Mouse (Mus musculus) brown adipose tissue, adult 24 weeks (tissue): ENCODE measurements around the gene Rhbdl1. TPM values are rescaled to one million over a fixed set of nuclear protein-coding genes. Genes with fewer than 3 reads are reported as not detected.
"Not testable (repeated sequence)": the region's sequence is repeated elsewhere in the genome, so short reads cannot be mapped to it uniquely, and the experiment has no call there.

ENCODE experiments used
- H3K27ac ChIP-seq: fragments of 200-500 bp; replicated peaks from 2 replicates; pipeline ENCODE4 v1.5.1; 2012; ENCODE audit warnings: low read depth, mild to moderate bottlenecking, low read length
- H3K4me1 ChIP-seq: fragments of 200-500 bp; 2 replicates; pipeline ENCODE4 v1.6.1; 2012; ENCODE audit warnings: low read length, mixed read lengths; ENCODE audit not compliant: control insufficient read depth, insufficient read depth, insufficient read length
- H3K4me3 ChIP-seq: fragments of 200-500 bp; 2 replicates; pipeline ENCODE4 v1.5.1; 2012; ENCODE audit warnings: low read depth, mild to moderate bottlenecking, low read length, moderate library complexity; ENCODE audit not compliant: insufficient read depth
- polyA plus RNA-seq: library from polyadenylated mRNA; stranded (reverse); fragments of >200 nt; gene quantifications from 2 replicates; pipeline ENCODE4 v1.2.4, GENCODE M21; 2012; ENCODE audit not compliant: missing spikeins, insufficient read depth, insufficient read length

Gene Rhbdl1
- polyA plus RNA-seq, 1 experiment, result 3.4 TPM

GRCm38 (mm10) chr17:25808789-25809605 is 28.1 kb downstream of the Rhbdl1 start, which contains the start of gene Fbxl16:
Fbxl16 (plus strand) TSS chr17:25809085.
- peak within 1 kb of the TSS; percentile 56 for H3K4me3 ChIP-seq
- no peak within 1 kb of the TSS for H3K27ac ChIP-seq
- H3K4me1 ChIP-seq, result no peaks in the 10 kb centered on the region

DNA sequence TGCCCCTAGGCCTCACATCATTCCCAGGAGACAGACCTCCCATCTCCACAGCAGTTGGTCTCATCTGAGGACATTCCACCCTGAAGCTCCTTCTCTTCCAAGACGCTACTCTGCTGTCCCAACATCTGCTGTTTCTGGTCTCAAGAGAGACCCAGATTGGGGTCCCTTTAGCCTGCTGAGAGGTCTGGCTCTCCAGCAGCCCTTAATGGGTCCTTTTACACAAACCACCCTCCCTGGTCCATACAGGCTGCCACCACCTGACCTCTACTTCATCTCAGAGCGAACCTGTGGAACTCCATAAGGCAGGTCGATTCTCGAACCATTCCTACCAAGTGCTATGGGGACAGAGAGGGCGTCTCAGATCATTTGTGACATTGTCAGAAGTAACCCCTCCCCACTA is 29.1 kb downstream of the Rhbdl1 start:
- Histone ChIP-seq H3K4me3 (peak overlapping the region; percentile 1; the same call in 1 of the 2 replicates), H3K27ac (no peak overlapping the region)

GRCm38 (mm10) chr17:25807452-25807851 is 29.6 kb downstream of the Rhbdl1 start:
- not testable (repeated sequence) for H3K27ac ChIP-seq, H3K4me3 ChIP-seq, H3K4me1 ChIP-seq

More for the DNA sequence above, 29.1 kb downstream of the Rhbdl1 start:
- no peaks in the 10 kb centered on the region for H3K4me1 ChIP-seq

DNA sequence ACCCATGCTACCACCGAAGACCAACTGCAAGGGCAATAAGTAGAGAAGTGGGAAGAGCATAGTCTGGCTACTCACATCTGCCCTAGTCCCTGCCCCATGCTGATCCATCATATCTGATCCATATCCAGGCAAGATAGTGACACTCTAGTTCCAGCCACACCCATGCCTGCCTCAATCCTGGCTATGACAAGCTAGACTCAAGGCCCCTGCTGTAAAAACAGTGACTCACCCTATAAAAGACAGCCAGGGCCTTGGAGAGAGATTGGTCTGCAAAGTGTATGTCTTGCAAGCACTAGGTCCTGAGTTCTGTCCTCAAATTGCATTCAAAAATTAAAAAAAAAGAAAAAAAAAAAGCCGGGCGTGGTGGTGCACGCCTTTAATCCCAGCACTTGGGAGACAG is 30.6 kb downstream of the Rhbdl1 start:
- Histone ChIP-seq H3K4me3 (no peak overlapping the region), H3K4me1 (no peaks in the 10 kb centered on the region), H3K27ac (no peak overlapping the region)

DNA sequence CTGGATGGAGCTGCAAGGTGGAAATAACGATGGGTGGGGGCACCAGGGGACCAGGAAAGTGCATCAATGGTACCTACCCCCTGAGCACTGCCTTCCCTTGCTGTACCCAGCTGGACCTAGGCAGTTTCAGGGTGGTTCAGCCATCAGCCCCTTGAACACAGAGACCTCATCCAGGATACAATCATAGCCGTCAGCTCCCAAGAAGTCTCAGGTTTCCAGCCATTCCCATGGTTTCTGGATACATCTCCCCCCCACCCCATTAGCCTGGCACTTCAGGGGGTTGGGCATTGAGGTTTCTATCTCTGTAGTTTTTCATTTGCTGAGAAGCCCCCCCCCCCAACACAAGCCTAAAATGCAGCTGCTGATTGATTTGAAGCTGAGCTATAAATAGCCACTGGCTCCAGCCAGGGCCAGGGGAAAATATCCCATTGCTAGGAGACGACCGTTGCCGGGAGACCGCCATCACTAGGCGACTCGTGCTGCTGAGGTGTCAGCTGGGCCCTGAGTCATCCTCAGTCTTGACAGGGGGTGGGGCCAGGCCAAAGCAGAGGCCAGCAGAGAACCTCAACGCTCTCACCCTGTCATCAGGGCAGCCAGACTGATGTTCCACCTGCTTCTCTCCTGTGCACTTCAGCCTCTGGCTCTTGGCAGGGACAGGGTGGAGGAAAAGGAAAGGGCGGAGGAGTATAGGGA is 34.1 kb downstream of the Rhbdl1 start:
- Histone ChIP-seq H3K27ac (no peak overlapping the region), H3K4me1 (no peaks in the 10 kb centered on the region), H3K4me3 (no peak overlapping the region)

DNA sequence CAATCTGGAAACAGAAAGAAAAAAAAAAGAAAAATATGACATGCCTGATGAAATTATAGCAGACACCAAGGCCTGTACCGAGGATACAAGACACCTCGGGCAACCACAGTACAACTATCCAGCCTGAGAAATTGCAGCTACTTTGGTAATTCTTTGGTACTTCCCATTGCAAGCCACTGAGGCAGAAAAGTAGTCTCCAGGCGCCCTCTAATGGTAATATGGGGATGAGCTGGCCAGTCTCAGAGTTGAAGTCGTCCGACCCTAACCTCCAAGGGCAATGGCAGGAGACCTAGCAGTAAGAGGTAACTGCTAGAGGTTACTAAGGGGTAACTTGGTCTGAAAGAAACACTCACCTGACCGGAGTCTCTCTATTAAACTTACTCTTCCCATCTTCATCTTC is 36.1 kb downstream of the Rhbdl1 start:
- no peaks in the 10 kb centered on the region; the same call in 1 of the 2 replicates for H3K4me1 ChIP-seq
- H3K4me3 ChIP-seq, result no peak overlapping the region
- no peak overlapping the region for H3K27ac ChIP-seq

GRCm38 (mm10) chr17:25796951-25797369 is 40.1 kb downstream of the Rhbdl1 start, which contains the start of gene Metrn:
Metrn (minus strand) TSS chr17:25797136.
- Histone ChIP-seq H3K4me3 (peak within 1 kb of the TSS; percentile 75), H3K4me1 (peaks cover 7% of the 10 kb centered on the region), H3K27ac (no peak within 1 kb of the TSS)

- Histone ChIP-seq H3K4me3 (peak overlapping the region; percentile 75), H3K4me1 (peaks cover 10% of the 10 kb centered on the region), H3K27ac (no peak overlapping the region)
Measured at GRCm38 (mm10) chr17:25796211-25796771, 40.8 kb downstream of the Rhbdl1 start.

DNA sequence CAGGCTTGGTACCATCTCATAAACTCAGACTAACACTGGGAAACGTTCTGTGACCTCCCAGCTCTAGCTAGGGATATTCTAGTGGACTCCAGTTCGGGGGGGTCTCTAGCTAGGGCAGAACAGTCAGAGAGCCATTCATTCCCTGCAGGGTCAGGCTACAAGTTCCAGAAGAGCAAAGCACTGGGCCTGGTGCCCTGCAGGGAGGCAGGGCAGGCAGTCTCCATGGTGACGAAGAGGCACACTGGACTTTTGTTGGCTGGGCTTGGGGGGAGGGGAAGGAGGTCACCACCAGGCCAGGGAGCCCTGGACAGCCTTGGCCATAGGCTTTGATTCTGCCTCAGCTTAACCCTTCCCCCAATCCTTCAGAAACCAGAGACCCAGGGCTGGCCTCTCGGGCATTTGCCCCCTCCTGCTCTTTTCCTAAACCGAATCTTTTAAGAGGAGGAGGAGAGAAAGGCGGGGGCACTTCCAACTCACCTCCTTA is 41.4 kb downstream of the Rhbdl1 start, which contains the start of gene AC134908.4:
Gene AC134908.4 (minus strand): TSS at position 51 of the 484 bp plus-strand sequence.
- Histone ChIP-seq H3K27ac (no peak within 1 kb of the TSS), H3K4me1 (peaks cover 11% of the 10 kb centered on the region), H3K4me3 (peak within 1 kb of the TSS; percentile 75)

- H3K27ac ChIP-seq, result no peak overlapping the region
- H3K4me1 ChIP-seq, result peaks cover 11% of the 10 kb centered on the region
- H3K4me3 ChIP-seq, result no peak overlapping the region
Measured at GRCm38 (mm10) chr17:25794998-25795397, 42.1 kb downstream of the Rhbdl1 start.

GRCm38 (mm10) chr17:25794197-25794596 is 42.9 kb downstream of the Rhbdl1 start:
- H3K27ac ChIP-seq, result no peak overlapping the region
- peaks cover 11% of the 10 kb centered on the region for H3K4me1 ChIP-seq
- no peak overlapping the region for H3K4me3 ChIP-seq

- Histone ChIP-seq H3K4me3 (peak within 1 kb of the TSS; percentile 70), H3K4me1 (peaks cover 11% of the 10 kb centered on the region), H3K27ac (peak within 1 kb of the TSS; percentile 67)
Measured at GRCm38 (mm10) chr17:25792615-25793014, 44.5 kb downstream of the Rhbdl1 start, which contains the start of gene Fam173a. Fam173a (minus strand) TSS chr17:25792901.

DNA sequence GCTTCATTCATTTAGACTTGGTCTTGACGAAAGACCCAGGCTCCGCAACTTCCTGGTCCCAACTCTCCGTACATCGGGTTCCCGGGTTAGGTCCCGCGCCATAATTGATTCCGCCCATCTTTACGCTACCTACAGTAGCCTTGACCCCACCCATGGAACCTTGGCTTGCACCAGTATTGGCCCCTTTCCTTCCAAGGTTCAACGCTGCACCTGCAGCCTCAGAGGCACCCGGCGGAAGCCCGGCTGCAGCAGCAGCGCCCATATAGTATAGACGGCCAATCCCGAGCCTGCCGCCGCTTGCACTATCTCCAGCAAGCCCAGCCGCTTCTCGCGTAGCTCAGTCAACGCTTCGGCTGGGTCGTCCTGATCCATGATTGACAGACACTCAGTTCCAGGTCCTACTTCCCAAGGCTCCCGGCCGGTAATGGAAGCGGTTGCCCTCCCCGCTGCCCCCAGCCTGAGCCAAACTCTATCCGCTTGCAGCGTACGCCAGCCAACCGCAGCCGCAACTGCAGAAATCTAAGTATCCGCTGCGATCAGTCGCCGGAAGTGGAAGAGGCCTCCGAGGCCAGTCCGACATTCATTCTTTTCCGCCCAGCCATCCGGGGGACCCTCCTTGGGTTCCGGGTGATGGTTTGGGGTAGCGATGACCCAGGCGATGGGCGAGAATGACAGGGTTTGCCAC is 45.1 kb downstream of the Rhbdl1 start:
- H3K27ac ChIP-seq, result peak overlapping the region; percentile 67

GRCm38 (mm10) chr17:25791320-25791842 is 45.7 kb downstream of the Rhbdl1 start:
- Histone ChIP-seq H3K4me3 (peak overlapping the region; percentile 70), H3K4me1 (peaks cover 11% of the 10 kb centered on the region), H3K27ac (no peak overlapping the region)

More for the DNA sequence above, 45.1 kb downstream of the Rhbdl1 start:
- H3K4me3 ChIP-seq, result peak overlapping the region; percentile 70
- peaks cover 11% of the 10 kb centered on the region for H3K4me1 ChIP-seq
